Mouse (Mus musculus): ENCODE measurements at regions not wholly inside any gene's neighbourhood (a gene's known extent, or its start where the extent isn't known, plus 50 kb on each side); places are given as distances from the start of the nearest gene placed in this dataset.

DNA sequence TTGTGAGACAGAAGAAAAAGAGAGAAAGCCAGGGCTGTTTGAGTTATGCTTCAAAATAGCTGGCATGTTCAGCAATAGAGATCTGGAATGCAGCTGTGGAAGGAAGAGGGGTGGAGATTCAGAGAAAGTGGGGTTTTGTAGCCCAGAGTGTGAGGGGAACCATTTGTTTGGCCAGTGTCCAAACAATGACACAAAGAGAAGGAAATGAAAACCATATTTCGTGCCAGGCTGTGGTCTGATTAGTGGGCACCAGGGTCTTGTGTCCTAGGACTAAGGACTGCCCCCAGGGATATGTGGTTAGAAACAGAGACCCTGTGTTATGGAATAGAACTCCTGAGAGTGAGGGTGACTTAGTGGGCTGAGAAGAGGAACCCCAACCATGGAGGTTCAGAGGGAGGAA, 83.2 kb upstream of the Arhgap28 start:
- TF ChIP-seq CTCF (IDR thresholded peaks at IDR 0.05; ENCODE audit: low read depth) (no peak), EP300 (IDR thresholded peaks at IDR 0.05; ENCODE audit: low read depth) (no peak)
